Mouse (Mus musculus) activated CD4-positive, CD25-positive, alpha-beta regulatory T cell (primary cell): ENCODE results near the gene Dennd4c. TPM values are rescaled to one million over a fixed set of nuclear protein-coding genes. Genes with fewer than 3 reads are reported as not detected.

Source experiments
- polyA plus RNA-seq, 2 experiments: library from polyadenylated mRNA; unstranded; fragments of 100-300 nt; shearing (Covaris generic); gene quantifications; one replicate each; pipeline ENCODE4 v1.2.1; 2017

Dennd4c gene
- polyA plus RNA-seq, result 10 to 100 TPM in 1 of 2 experiments, 1 to 10 TPM in 1; 9.3 to 10.8 TPM

DNA sequence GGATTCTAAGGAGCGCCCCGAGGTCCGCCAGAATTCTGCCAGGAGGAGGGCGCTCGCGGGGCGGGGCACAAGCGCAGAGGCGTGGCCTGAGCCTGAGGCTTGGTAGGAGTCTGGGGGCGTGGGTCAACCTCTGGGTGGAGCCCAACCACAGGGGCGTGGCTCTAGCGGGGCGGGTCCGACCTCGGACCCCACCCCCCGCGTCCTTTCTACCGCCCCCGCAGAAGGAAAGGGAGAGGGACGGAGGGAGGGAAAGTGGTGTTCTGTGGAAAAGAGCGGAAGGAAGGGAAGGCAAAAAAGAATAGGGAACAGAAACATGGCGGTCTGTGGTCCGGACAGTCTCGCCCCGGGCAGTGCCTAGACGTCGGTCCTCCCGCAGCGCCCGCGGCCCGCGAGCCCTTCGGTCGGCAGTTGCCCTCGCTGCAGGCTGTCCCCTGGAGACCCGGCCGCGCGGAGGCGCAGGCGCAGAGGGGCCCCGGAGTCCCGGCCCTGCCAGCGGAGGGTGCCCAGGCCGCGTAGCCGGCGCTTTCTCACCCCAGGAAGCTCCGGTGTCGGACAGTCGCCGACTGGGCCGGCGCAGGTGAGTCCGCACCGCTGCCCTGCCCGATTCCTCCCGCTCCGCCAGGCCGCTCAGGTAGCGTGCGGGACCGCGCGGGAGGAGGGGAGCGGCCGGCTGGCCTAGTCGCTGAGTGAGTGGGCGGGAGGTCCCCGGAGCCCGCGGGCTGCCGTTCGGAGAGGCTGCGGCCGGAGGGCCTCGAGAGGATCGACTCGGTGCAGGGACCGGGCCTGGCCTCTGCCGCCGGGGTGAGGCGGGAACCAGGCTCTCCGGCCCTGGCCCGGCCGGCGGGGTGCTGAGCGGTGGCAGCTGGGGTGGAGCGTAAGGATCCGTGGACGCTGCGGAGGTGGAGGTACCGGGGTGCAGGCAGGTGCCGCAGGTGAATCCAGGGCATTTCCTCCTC is at the start of gene Dennd4c:
Dennd4c (plus strand) TSS at position 220 of the 956 bp plus-strand sequence.

DNA sequence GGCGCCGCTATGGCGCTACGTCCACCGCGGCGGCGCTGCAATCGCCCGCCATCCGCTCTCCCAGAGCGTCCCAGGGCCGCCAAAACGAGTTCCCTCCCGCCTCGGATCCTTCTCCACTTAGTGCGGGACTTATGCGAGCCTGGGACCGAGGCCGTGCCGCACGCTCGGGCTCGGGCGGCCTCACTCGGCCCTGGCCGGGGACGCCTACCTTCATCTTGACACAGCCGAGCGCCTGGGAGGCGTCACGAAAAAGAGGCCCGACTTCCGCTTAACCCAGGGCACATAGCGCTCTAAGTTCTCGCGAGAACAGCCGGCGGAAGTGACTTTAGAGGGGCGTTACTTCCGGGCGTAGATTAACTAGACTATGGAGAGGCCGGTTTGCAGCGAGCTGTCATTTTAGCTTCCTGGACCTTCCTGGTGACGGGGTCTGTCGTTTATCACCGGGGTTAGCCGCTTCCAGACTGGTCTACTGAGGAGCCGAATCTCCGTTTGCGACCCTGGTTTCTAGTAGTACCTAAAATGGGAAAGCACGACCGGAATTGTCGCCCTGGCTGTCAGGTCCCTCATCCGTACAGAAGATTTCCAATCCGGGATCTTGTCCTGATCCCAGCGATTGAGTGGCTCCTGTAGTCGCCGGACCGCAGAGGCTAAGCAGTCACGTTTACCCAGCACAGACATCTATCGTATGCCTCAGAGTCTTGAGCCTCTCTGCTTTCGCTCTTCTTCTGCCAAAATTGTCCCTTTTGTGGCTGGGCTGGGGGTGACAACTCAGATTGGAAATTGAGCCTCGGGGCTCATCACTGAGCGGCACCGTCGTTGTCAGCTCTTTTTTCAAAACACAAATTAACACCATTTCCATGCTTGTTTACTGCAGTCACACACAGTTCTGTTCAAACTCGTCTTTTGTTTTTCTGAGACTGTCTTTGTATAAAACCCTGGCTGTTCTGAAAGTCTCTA is 109.0 kb downstream of the Dennd4c start, which contains the start of gene Rps6:
Rps6 (minus strand) TSS at position 300 of the 957 bp plus-strand sequence.

GRCm38 (mm10) chr4:86874146-86874847 is 125.9 kb downstream of the Dennd4c start, which contains the start of gene Acer2:
Gene Acer2 (plus strand): TSS chr4:86874396.

Other genes starting within 250 kb of the Dennd4c start
- gene Saxo1, start 190.2 kb upstream of the Dennd4c start, polyA plus RNA-seq, result not detected
- gene Rraga, start 172.9 kb upstream of the Dennd4c start, polyA plus RNA-seq, result 10 to 100 TPM; 49.3 to 65.8 TPM
- 10 to 100 TPM; 15.8 to 17.5 TPM for gene Haus6, start 136.5 kb upstream of the Dennd4c start, polyA plus RNA-seq
- 10 to 100 TPM; 24.9 to 34.6 TPM for gene Plin2, start 78.5 kb upstream of the Dennd4c start, polyA plus RNA-seq
- gene Rps6, start 108.9 kb downstream of the Dennd4c start, polyA plus RNA-seq, result 100 to 1,000 TPM; 484 to 744 TPM
- gene Acer2, start 125.8 kb downstream of the Dennd4c start, polyA plus RNA-seq, result 1 to 10 TPM; 4.0 to 5.9 TPM